Mouse (Mus musculus): ENCODE results near the gene Tnfrsf26. TPM values are rescaled to one million over a fixed set of nuclear protein-coding genes. Genes with fewer than 3 reads are reported as not detected.

Gene Tnfrsf26
- polyA plus RNA-seq, 1 experiment from 2014 or later = 0.10 TPM

- no peaks in the 10 kb centered on the region for H3K36me3 ChIP-seq (ENCODE audit: control insufficient read depth, insufficient read depth, low read length)
- no peaks in the 10 kb centered on the region for H3K27me3 ChIP-seq (replicated peaks; ENCODE audit: control insufficient read depth, insufficient read depth, low read length)
- no peak overlapping the region for H3K4me3 ChIP-seq (ENCODE audit: low read depth, low read length)
- H3K4me1 ChIP-seq (ENCODE audit: control insufficient read depth, insufficient read depth, low read length) = no peaks in the 10 kb centered on the region
- H3K9ac ChIP-seq (ENCODE audit: low read length) = no peak overlapping the region
- H3K4me2 ChIP-seq (ENCODE audit: low read length) = no peak overlapping the region
- ATAC-seq = no peak
- H3K27ac ChIP-seq (ENCODE audit: low read depth, low read length) = no peak overlapping the region
- DNase-seq (ENCODE audit: low spot score) = no peak
- WGBS = 70% methylated on average over 2 of the region's 2 CpGs
- H3K9me3 ChIP-seq (replicated peaks; ENCODE audit: control insufficient read depth, low read length) = no peaks in the 10 kb centered on the region
These were observed 3.0 kb upstream of the Tnfrsf26 start for GRCm38 (mm10) chr7:143631503-143631902.

GRCm38 (mm10) chr7:143629501-143629900, 979 bp upstream of the Tnfrsf26 start:
- Histone ChIP-seq H3K4me2 (ENCODE audit: low read length) (no peak overlapping the region), H3K4me3 (ENCODE audit: low read depth, low read length) (no peak overlapping the region), H3K27me3 (replicated peaks; ENCODE audit: control insufficient read depth, insufficient read depth, low read length) (no peaks in the 10 kb centered on the region), H3K4me1 (ENCODE audit: control insufficient read depth, insufficient read depth, low read length) (no peaks in the 10 kb centered on the region), H3K36me3 (ENCODE audit: control insufficient read depth, insufficient read depth, low read length) (no peaks in the 10 kb centered on the region), H3K27ac (ENCODE audit: low read depth, low read length) (no peak overlapping the region), H3K9me3 (replicated peaks; ENCODE audit: control insufficient read depth, low read length) (no peaks in the 10 kb centered on the region), H3K9ac (ENCODE audit: low read length) (no peak overlapping the region)
- no peak for ATAC-seq
- 66% methylated on average over 1 of the region's 1 CpGs for WGBS
- DNase-seq (ENCODE audit: low spot score) = no peak

- WGBS = 63% methylated on average over 10 of the region's 10 CpGs
- Histone ChIP-seq H3K27me3 (replicated peaks; ENCODE audit: control insufficient read depth, insufficient read depth, low read length) (no peaks in the 10 kb centered on the region), H3K27ac (ENCODE audit: low read depth, low read length) (no peak overlapping the region)
These were observed 801 bp downstream of the Tnfrsf26 start for GRCm38 (mm10) chr7:143627555-143628286.

GRCm38 (mm10) chr7:143626178-143626577, 2.3 kb downstream of the Tnfrsf26 start:
- Histone ChIP-seq H3K4me3 (ENCODE audit: low read depth, low read length) (no peak overlapping the region), H3K27ac (ENCODE audit: low read depth, low read length) (no peak overlapping the region), H3K9ac (ENCODE audit: low read length) (no peak overlapping the region), H3K4me2 (ENCODE audit: low read length) (no peak overlapping the region), H3K27me3 (replicated peaks; ENCODE audit: control insufficient read depth, insufficient read depth, low read length) (no peaks in the 10 kb centered on the region), H3K36me3 (ENCODE audit: control insufficient read depth, insufficient read depth, low read length) (no peaks in the 10 kb centered on the region), H3K4me1 (ENCODE audit: control insufficient read depth, insufficient read depth, low read length) (no peaks in the 10 kb centered on the region), H3K9me3 (replicated peaks; ENCODE audit: control insufficient read depth, low read length) (no peaks in the 10 kb centered on the region)
- DNase-seq (ENCODE audit: low spot score) (no peak), ATAC-seq (no peak)
- 74% methylated on average over 2 of the region's 2 CpGs for WGBS

More at GRCm38 (mm10) chr7:143627555-143628286, 801 bp downstream of the Tnfrsf26 start:
- ATAC-seq = no peak
- Histone ChIP-seq H3K4me2 (ENCODE audit: low read length) (no peak overlapping the region), H3K4me3 (ENCODE audit: low read depth, low read length) (no peak overlapping the region), H3K36me3 (ENCODE audit: control insufficient read depth, insufficient read depth, low read length) (no peaks in the 10 kb centered on the region), H3K9ac (ENCODE audit: low read length) (no peak overlapping the region), H3K4me1 (ENCODE audit: control insufficient read depth, insufficient read depth, low read length) (no peaks in the 10 kb centered on the region), H3K9me3 (replicated peaks; ENCODE audit: control insufficient read depth, low read length) (no peaks in the 10 kb centered on the region)
- DNase-seq (ENCODE audit: low spot score) = no peak

GRCm38 (mm10) chr7:143625151-143625550, 3.4 kb downstream of the Tnfrsf26 start:
- Histone ChIP-seq H3K4me1 (ENCODE audit: control insufficient read depth, insufficient read depth, low read length) (no peaks in the 10 kb centered on the region), H3K27me3 (replicated peaks; ENCODE audit: control insufficient read depth, insufficient read depth, low read length) (no peaks in the 10 kb centered on the region), H3K4me2 (ENCODE audit: low read length) (no peak overlapping the region), H3K9ac (ENCODE audit: low read length) (no peak overlapping the region), H3K27ac (ENCODE audit: low read depth, low read length) (no peak overlapping the region), H3K36me3 (ENCODE audit: control insufficient read depth, insufficient read depth, low read length) (no peaks in the 10 kb centered on the region), H3K9me3 (replicated peaks; ENCODE audit: control insufficient read depth, low read length) (no peaks in the 10 kb centered on the region), H3K4me3 (ENCODE audit: low read depth, low read length) (no peak overlapping the region)
- no peak for ATAC-seq
- WGBS = 76% methylated on average over 5 of the region's 5 CpGs
- no peak for DNase-seq (ENCODE audit: low spot score)

GRCm38 (mm10) chr7:143624561-143624960, 4.0 kb downstream of the Tnfrsf26 start:
- no peak for ATAC-seq

GRCm38 (mm10) chr7:143620951-143621350, 7.6 kb downstream of the Tnfrsf26 start:
- 54% methylated on average over 1 of the region's 1 CpGs for WGBS
- H3K27ac ChIP-seq (ENCODE audit: low read depth, low read length) = no peak overlapping the region
- no peak overlapping the region for H3K4me2 ChIP-seq (ENCODE audit: low read length)
- H3K9me3 ChIP-seq (replicated peaks; ENCODE audit: control insufficient read depth, low read length) = no peaks in the 10 kb centered on the region
- H3K4me1 ChIP-seq (ENCODE audit: control insufficient read depth, insufficient read depth, low read length) = no peaks in the 10 kb centered on the region
- no peak for DNase-seq (ENCODE audit: low spot score)
- no peak overlapping the region for H3K9ac ChIP-seq (ENCODE audit: low read length)
- no peak for ATAC-seq
- H3K27me3 ChIP-seq (replicated peaks; ENCODE audit: control insufficient read depth, insufficient read depth, low read length) = no peaks in the 10 kb centered on the region
- no peak overlapping the region for H3K4me3 ChIP-seq (ENCODE audit: low read depth, low read length)
- no peaks in the 10 kb centered on the region for H3K36me3 ChIP-seq (ENCODE audit: control insufficient read depth, insufficient read depth, low read length)

More at GRCm38 (mm10) chr7:143624561-143624960, 4.0 kb downstream of the Tnfrsf26 start:
- H3K36me3 ChIP-seq (ENCODE audit: control insufficient read depth, insufficient read depth, low read length) = no peaks in the 10 kb centered on the region
- no peak for DNase-seq (ENCODE audit: low spot score)
- no peak overlapping the region for H3K4me2 ChIP-seq (ENCODE audit: low read length)
- no peaks in the 10 kb centered on the region for H3K27me3 ChIP-seq (replicated peaks; ENCODE audit: control insufficient read depth, insufficient read depth, low read length)
- no peak overlapping the region for H3K27ac ChIP-seq (ENCODE audit: low read depth, low read length)
- 91% methylated on average over 3 of the region's 3 CpGs for WGBS
- H3K4me1 ChIP-seq (ENCODE audit: control insufficient read depth, insufficient read depth, low read length) = no peaks in the 10 kb centered on the region
- no peak overlapping the region for H3K9ac ChIP-seq (ENCODE audit: low read length)
- no peaks in the 10 kb centered on the region for H3K9me3 ChIP-seq (replicated peaks; ENCODE audit: control insufficient read depth, low read length)
- H3K4me3 ChIP-seq (ENCODE audit: low read depth, low read length) = no peak overlapping the region

- Histone ChIP-seq H3K4me3 (ENCODE audit: low read depth, low read length) (no peak overlapping the region), H3K27me3 (replicated peaks; ENCODE audit: control insufficient read depth, insufficient read depth, low read length) (no peaks in the 10 kb centered on the region), H3K36me3 (ENCODE audit: control insufficient read depth, insufficient read depth, low read length) (no peaks in the 10 kb centered on the region), H3K27ac (ENCODE audit: low read depth, low read length) (no peak overlapping the region), H3K9ac (ENCODE audit: low read length) (no peak overlapping the region), H3K4me1 (ENCODE audit: control insufficient read depth, insufficient read depth, low read length) (no peaks in the 10 kb centered on the region), H3K4me2 (ENCODE audit: low read length) (no peak overlapping the region), H3K9me3 (replicated peaks; ENCODE audit: control insufficient read depth, low read length) (no peaks in the 10 kb centered on the region)
- DNase-seq (ENCODE audit: low spot score) = no peak
- no peak for ATAC-seq
- 73% methylated on average over 9 of the region's 9 CpGs for WGBS
These were observed 14.0 kb downstream of the Tnfrsf26 start for GRCm38 (mm10) chr7:143614404-143615135.

- DNase-seq (ENCODE audit: low spot score) (no peak), ATAC-seq (no peak)
- Histone ChIP-seq H3K36me3 (ENCODE audit: control insufficient read depth, insufficient read depth, low read length) (no peaks in the 10 kb centered on the region), H3K9me3 (replicated peaks; ENCODE audit: control insufficient read depth, low read length) (no peaks in the 10 kb centered on the region), H3K27ac (ENCODE audit: low read depth, low read length) (no peak overlapping the region), H3K4me2 (ENCODE audit: low read length) (no peak overlapping the region), H3K9ac (ENCODE audit: low read length) (no peak overlapping the region), H3K4me1 (ENCODE audit: control insufficient read depth, insufficient read depth, low read length) (no peaks in the 10 kb centered on the region), H3K4me3 (ENCODE audit: low read depth, low read length) (no peak overlapping the region), H3K27me3 (replicated peaks; ENCODE audit: control insufficient read depth, insufficient read depth, low read length) (no peaks in the 10 kb centered on the region)
- WGBS = 54% methylated on average over 3 of the region's 3 CpGs
These were observed 16.3 kb downstream of the Tnfrsf26 start for GRCm38 (mm10) chr7:143612215-143612614.
